Mouse (Mus musculus) liver, embryonic 14.5 days (tissue): ENCODE measurements around the gene Parp11. TPM values are rescaled to one million over a fixed set of nuclear protein-coding genes. Genes with fewer than 3 reads are reported as not detected.

ENCODE experiments used
- ATAC-seq: fragments of 200-750 bp; cut with Nextera tagmentation; 2 replicates; pipeline ENCODE4 v1.8.0; 2017; ENCODE audit warnings: moderate number of reproducible peaks, mild to moderate bottlenecking, moderate library complexity; ENCODE audit not compliant: insufficient read depth
- DNase-seq, 3 experiments: peaks; one replicate each; pipeline ENCODE4 v3.0.0-alpha.2; 2012 to 2013; ENCODE audit warnings: low read depth in 3 of 3, low spot score in 3 of 3
- H3K27ac ChIP-seq: fragments of 300-500 bp; sonication (generic); 2 replicates; pipeline ENCODE4 v1.5.1; 2014; ENCODE audit warnings: moderate library complexity, mild to moderate bottlenecking, control low read depth, inconsistent platforms
- H3K27me3 ChIP-seq: fragments of 300-500 bp; sonication (generic); 2 replicates; pipeline ENCODE4 v1.6.1; 2014; ENCODE audit warnings: mild to moderate bottlenecking, low read length, moderate library complexity; ENCODE audit not compliant: control insufficient read depth, insufficient read depth
- H3K36me3 ChIP-seq: fragments of 300-500 bp; sonication (generic); replicated peaks from 2 replicates; pipeline ENCODE4 v1.6.1; 2014; ENCODE audit warnings: low read depth; ENCODE audit not compliant: control insufficient read depth, insufficient read depth
- H3K4me1 ChIP-seq, 2 experiments: fragments of 200-500 bp in 1 of 2; fragments of 300-500 bp in 1 of 2; sonication (generic) in 1 of 2; replicated peaks; 2 replicates each; pipeline ENCODE4 v1.6.1; 2012 to 2014; ENCODE audit warnings: antibody characterized with exemption in 1 of 2, inconsistent platforms in 1 of 2, low read length in 1 of 2; ENCODE audit not compliant: control insufficient read depth in 2 of 2, insufficient read depth in 2 of 2
- H3K4me2 ChIP-seq: fragments of 300-500 bp; sonication (generic); 2 replicates; pipeline ENCODE4 v1.6.1; 2014; ENCODE audit warnings: low read depth, mild to moderate bottlenecking, control low read depth, moderate library complexity
- H3K4me3 ChIP-seq, 2 experiments: fragments of 200-500 bp in 1 of 2; fragments of 300-500 bp in 1 of 2; sonication (generic) in 1 of 2; 2 replicates each; pipeline ENCODE4 v1.5.1; 2012 to 2014; ENCODE audit warnings: low read depth in 2 of 2, low read length in 2 of 2, mild to moderate bottlenecking in 2 of 2, control low read depth in 1 of 2, inconsistent platforms in 1 of 2, moderate library complexity in 1 of 2; ENCODE audit not compliant: insufficient read depth in 1 of 2
- H3K9ac ChIP-seq: fragments of 300-500 bp; sonication (generic); replicated peaks from 2 replicates; pipeline ENCODE4 v1.6.1; 2014; ENCODE audit warnings: mild to moderate bottlenecking, control low read depth, moderate library complexity
- H3K9me3 ChIP-seq: fragments of 300-500 bp; sonication (generic); 2 replicates; pipeline ENCODE4 v1.6.1; 2016; ENCODE audit warnings: low read length, mixed read lengths; ENCODE audit not compliant: control insufficient read depth
- CTCF ChIP-seq: IDR thresholded peaks from 2 replicates; pipeline ENCODE4 v1.5.1; 2016; ENCODE audit warnings: antibody characterized with exemption, low read depth, control low read depth
- EP300 ChIP-seq: IDR thresholded peaks from 2 replicates; pipeline ENCODE4 v1.6.1; 2016; ENCODE audit warnings: antibody characterized with exemption, low read depth
- WGBS: fragments of 180-500 bp; shearing (Covaris S2); extraction: QIAGEN DNeasy Blood & Tissue Kit; methylation state at CpG from one replicate; pipeline ENCODE4 v1.1.7; 2014; ENCODE audit not compliant: insufficient replicate concordance; 5-methylcytosine and 5-hydroxymethylcytosine counted together
- polyA plus RNA-seq, 2 experiments: library from polyadenylated mRNA; depleted of rRNA in 1 of 2; stranded (reverse) in 1 of 2; unstranded in 1 of 2; fragments of >200 nt; fragmentation: Nextera tagmentation in 1 of 2; extraction: Ambion mirVana in 1 of 2; gene quantifications; 2 replicates each; pipeline versions ENCODE4 v1.2.1 to v1.2.3; 2012 to 2014

Parp11 gene
- polyA plus RNA-seq, 2 experiments = 5.0 to 5.7 TPM

DNA sequence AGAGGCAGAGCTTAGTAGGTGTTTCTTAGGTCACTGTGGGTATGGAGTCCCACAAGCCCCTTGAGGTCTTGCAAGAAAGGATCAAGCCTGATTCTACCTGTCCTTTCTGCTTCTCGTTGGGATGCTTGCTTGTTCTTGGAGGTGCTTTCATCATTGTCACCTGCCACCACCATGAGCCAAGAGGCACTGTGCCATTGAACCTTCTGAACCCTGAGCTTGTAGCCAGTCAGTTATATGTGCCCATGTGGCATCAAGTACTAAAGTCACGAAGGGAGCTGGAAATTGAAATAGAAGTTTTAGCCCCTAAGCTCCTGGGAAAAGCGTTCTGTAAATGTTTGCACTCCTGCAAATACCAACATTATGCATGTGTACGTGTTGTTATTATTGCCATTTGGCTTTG, 14.9 kb downstream of the Parp11 start:
- Histone ChIP-seq H3K4me1 (no peaks in the 10 kb centered on the region), H3K9me3 (no peaks in the 10 kb centered on the region), H3K9ac (no peak overlapping the region), H3K4me2 (no peak overlapping the region), H3K4me3 (no peak overlapping the region), H3K27me3 (no peaks in the 10 kb centered on the region), H3K27ac (no peak overlapping the region), H3K36me3 (no peaks in the 10 kb centered on the region)
- ATAC-seq (no peak), DNase-seq (no peak)
- TF ChIP-seq EP300 = no peak
- WGBS = 76% methylated on average over 4 of the region's 4 CpGs

DNA sequence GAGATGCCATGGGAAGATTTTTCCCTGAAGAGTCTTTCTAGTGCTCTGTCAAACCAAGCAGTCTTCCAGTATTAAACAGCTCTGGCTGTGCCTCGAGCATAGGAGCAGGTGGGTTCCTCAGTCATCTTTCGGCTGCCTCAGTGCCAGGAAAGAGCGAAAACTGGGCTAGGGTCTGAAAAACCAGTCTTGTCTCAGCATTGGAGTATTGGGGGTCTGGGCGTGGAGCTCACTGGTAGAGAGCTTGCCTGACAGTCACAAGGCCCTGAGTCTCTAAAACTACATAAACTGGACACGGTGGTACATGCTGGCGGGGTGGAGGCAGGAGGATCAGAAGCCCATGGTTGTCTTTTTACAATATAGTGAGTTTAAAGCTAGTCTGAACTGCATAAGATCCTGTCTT, 15.6 kb downstream of the Parp11 start:
- no peak for ATAC-seq

DNA sequence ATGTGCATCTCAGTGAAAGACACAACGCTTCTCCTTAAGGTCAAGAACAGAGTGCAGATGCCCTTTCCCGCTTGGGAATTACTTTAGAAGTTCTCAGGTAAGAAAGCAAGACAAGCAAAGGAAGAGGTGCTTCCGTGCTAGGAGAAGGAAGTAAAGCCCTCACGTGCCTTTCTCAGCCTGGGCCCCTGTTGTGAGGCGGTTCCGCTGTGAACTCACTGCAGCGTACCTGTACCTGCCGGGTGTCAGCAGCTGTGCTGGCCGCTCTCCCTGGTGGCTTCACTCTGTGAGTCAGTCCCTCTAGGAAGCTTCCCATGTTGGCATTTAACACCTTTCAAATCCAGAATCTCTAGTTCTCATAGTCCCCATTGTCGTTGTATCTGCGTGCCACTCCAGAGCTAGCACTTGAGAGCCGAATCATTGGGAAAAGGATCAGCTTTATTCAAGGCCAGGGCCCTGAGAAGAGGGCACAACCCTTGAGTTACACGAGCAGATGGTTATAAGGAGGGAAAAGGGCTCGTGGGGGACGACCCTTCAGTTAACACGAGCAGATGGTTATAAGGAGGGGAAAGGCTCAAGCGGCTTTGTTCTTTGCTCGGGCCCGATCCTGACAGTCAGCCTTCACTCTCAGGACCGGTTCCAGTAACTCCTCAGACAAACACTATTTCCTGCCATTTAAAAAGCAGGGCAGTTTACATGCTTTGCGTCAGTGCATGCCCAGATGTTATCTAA, 16.8 kb downstream of the Parp11 start:
- no peak for TF ChIP-seq CTCF
- TF ChIP-seq EP300 = no peak
- Histone ChIP-seq H3K4me2 (no peak overlapping the region), H3K4me1 (no peaks in the 10 kb centered on the region), H3K27me3 (no peaks in the 10 kb centered on the region), H3K36me3 (no peaks in the 10 kb centered on the region), H3K4me3 (no peak overlapping the region), H3K9ac (no peak overlapping the region), H3K27ac (no peak overlapping the region), H3K9me3 (no peaks in the 10 kb centered on the region)
- DNase-seq (no peak), ATAC-seq (no peak)
- 68% methylated on average over 21 of the region's 21 CpGs for WGBS

More for the DNA sequence above, 15.6 kb downstream of the Parp11 start:
- DNase-seq = no peak
- Histone ChIP-seq H3K4me2 (no peak overlapping the region), H3K9me3 (no peaks in the 10 kb centered on the region), H3K27me3 (no peaks in the 10 kb centered on the region), H3K4me3 (no peak overlapping the region), H3K9ac (no peak overlapping the region), H3K36me3 (no peaks in the 10 kb centered on the region), H3K27ac (no peak overlapping the region), H3K4me1 (no peaks in the 10 kb centered on the region)
- WGBS = 72% methylated on average over 6 of the region's 6 CpGs
- TF ChIP-seq EP300 (no peak), CTCF (no peak)

DNA sequence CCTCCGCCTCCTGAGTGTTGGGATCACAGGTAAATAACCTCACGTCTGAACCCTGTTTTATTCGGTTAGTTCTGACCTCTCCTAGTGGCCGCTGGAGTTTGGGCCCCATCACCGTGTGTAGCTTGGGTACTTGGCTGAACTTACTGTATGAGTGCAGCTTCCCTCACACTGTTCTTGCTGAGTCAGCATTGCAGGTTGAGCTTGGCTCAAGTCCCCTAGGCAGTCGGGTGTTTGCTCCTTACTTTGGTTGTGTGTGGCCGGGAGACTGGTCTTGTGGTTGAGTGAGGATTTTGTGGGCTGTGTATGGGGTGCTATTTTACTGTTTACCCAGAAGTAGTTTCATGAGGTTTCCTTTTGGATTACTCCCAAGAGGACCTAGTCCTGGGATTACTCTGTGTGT, 17.9 kb downstream of the Parp11 start:
- Histone ChIP-seq H3K9ac (no peak overlapping the region), H3K27ac (no peak overlapping the region), H3K9me3 (no peaks in the 10 kb centered on the region), H3K27me3 (no peaks in the 10 kb centered on the region), H3K4me1 (no peaks in the 10 kb centered on the region), H3K36me3 (no peaks in the 10 kb centered on the region), H3K4me2 (no peak overlapping the region), H3K4me3 (no peak overlapping the region)
- no peak for TF ChIP-seq CTCF
- TF ChIP-seq EP300 = no peak
- WGBS = 51% methylated on average over 7 of the region's 7 CpGs
- DNase-seq (no peak), ATAC-seq (no peak)

DNA sequence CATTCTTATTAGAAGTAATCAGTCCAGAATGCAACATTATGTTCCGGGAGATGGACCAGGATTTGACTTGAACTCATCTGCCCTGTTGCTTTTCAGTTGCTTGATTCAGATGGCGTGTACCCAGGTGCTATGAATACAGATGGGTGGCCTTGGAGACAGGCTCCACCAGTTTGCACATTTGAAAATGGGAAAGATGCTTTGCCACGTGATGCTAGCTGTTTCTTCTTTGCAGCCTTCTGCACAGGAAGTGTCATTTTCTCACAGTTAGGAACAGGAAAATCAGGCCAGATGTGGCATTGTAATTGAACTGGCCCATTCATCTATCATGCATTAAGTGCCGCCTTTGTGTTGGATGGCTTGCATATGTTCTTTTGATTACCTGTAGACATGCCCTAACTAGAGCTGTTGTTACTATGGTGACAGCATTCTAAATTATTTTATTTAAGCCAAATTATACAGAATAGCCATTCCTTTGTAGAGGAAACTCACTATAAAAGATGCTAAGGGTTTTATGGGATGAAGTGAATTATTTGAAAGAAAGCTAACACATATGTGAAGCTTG, 20.2 kb downstream of the Parp11 start:
- 67% methylated on average over 4 of the region's 4 CpGs for WGBS
- ATAC-seq (no peak), DNase-seq (no peak)
- Histone ChIP-seq H3K4me2 (no peak overlapping the region), H3K9ac (no peak overlapping the region), H3K27ac (no peak overlapping the region), H3K9me3 (no peaks in the 10 kb centered on the region), H3K4me3 (no peak overlapping the region), H3K27me3 (no peaks in the 10 kb centered on the region), H3K36me3 (no peaks in the 10 kb centered on the region), H3K4me1 (no peaks in the 10 kb centered on the region)
- TF ChIP-seq EP300 (no peak), CTCF (no peak)
